Mouse (Mus musculus): ENCODE measurements around the gene Cdk18. TPM values are rescaled to one million over a fixed set of nuclear protein-coding genes. Genes with fewer than 3 reads are reported as not detected.

Cdk18 gene
- total and polyA plus RNA-seq, 3 experiments = 0.32 to 2.5 (median 1.1) TPM

GRCm38 (mm10) chr1:132098076-132098475 lies 41.4 kb downstream of the Cdk18 start:
- H3K4me2 ChIP-seq (ENCODE audit: insufficient read depth, low read depth, poor library complexity, severe bottlenecking) = no peak overlapping the region
- H3K9me3 ChIP-seq (replicated peaks; ENCODE audit: low read length) = peaks cover 8% of the 10 kb centered on the region
- dilution Hi-C loops (cut with MboI; ENCODE audit: extremely low pct_ligation_motif_present, extremely low pct_unique_long_range_greater_than_20kb, low sequenced_read_pairs) (no loop called here), in situ Hi-C loops (cut with MboI; ENCODE audit: low pct_ligation_motif_present, low pct_unique_long_range_greater_than_20kb, low sequenced_read_pairs) (no loop called here)
- DNase-seq (ENCODE audit: extremely low read depth) = no peak
- peaks cover 4% of the 10 kb centered on the region for H3K27me3 ChIP-seq (replicated peaks)
- no peaks in the 10 kb centered on the region for H3K79me2 ChIP-seq (replicated peaks; ENCODE audit: control insufficient read depth, extremely low read depth, insufficient read depth, poor library complexity, severe bottlenecking)
- H3K9ac ChIP-seq (ENCODE audit: insufficient read depth, low read depth) = no peak overlapping the region
- H3K4me1 ChIP-seq (ENCODE audit: control insufficient read depth in 1 of 2, insufficient read depth in 2 of 2) = peaks cover 28 to 67% of the 10 kb centered on the region in 2 experiments
- TF ChIP-seq JUN (IDR thresholded peaks at IDR 0.05; ENCODE audit: insufficient read depth, low read depth, low read length) (no peak), ZNF384 (IDR thresholded peaks at IDR 0.05; ENCODE audit: low read depth, low read length) (peak; percentile 94), CHD1 (IDR thresholded peaks at IDR 0.05; ENCODE audit: low read depth, low read length) (no peak), ZC3H11A (IDR thresholded peaks at IDR 0.05; ENCODE audit: low read depth, low read length) (no peak), POLR2A (IDR thresholded peaks at IDR 0.05; ENCODE audit: low read depth, low read length) (no peak), MAZ (IDR thresholded peaks at IDR 0.05; ENCODE audit: low read depth, low read length) (no peak), UBTF (IDR thresholded peaks at IDR 0.05; ENCODE audit: low read depth, low read length) (no peak)
- no peak overlapping the region for H3K4me3 ChIP-seq (replicated peaks in 1 of 3; ENCODE audit: low read depth in 2 of 3, low read length in 2 of 3, poor library complexity in 1 of 3)
- H3K36me3 ChIP-seq (replicated peaks in 1 of 2; ENCODE audit: control insufficient read depth in 1 of 2, insufficient read depth in 1 of 2, low read length in 1 of 2) = no peaks in the 10 kb centered on the region
- no peak overlapping the region for H3K27ac ChIP-seq (ENCODE audit: insufficient read depth, low read depth)

- Histone ChIP-seq H3K36me3 (replicated peaks in 1 of 2; ENCODE audit: control insufficient read depth in 1 of 2, insufficient read depth in 1 of 2, low read length in 1 of 2) (no peaks in the 10 kb centered on the region), H3K27ac (ENCODE audit: insufficient read depth, low read depth) (no peak overlapping the region), H3K9me3 (replicated peaks; ENCODE audit: low read length) (no peaks in the 10 kb centered on the region), H3K4me3 (replicated peaks in 1 of 3; ENCODE audit: low read depth in 2 of 3, low read length in 2 of 3, poor library complexity in 1 of 3) (no peak overlapping the region), H3K4me1 (ENCODE audit: control insufficient read depth in 1 of 2, insufficient read depth in 2 of 2) (peaks cover 21 to 48% of the 10 kb centered on the region in 2 experiments), H3K4me2 (ENCODE audit: insufficient read depth, low read depth, poor library complexity, severe bottlenecking) (no peak overlapping the region), H3K79me2 (replicated peaks; ENCODE audit: control insufficient read depth, extremely low read depth, insufficient read depth, poor library complexity, severe bottlenecking) (no peaks in the 10 kb centered on the region), H3K9ac (ENCODE audit: insufficient read depth, low read depth) (no peak overlapping the region), H3K27me3 (replicated peaks) (peaks cover 4% of the 10 kb centered on the region)
- no peak for DNase-seq (ENCODE audit: extremely low read depth)
- in situ Hi-C loops (cut with MboI; ENCODE audit: low pct_ligation_motif_present, low pct_unique_long_range_greater_than_20kb, low sequenced_read_pairs) = no loop called here
- dilution Hi-C loops (cut with MboI; ENCODE audit: extremely low pct_ligation_motif_present, extremely low pct_unique_long_range_greater_than_20kb, low sequenced_read_pairs) = no loop called here
- TF ChIP-seq NRF1 (IDR thresholded peaks at IDR 0.05; ENCODE audit: low read depth, low read length) (no peak), RCOR1 (conservative IDR thresholded peaks at IDR 0.05; ENCODE audit: low read depth, low read length) (no peak), JUN (IDR thresholded peaks at IDR 0.05; ENCODE audit: insufficient read depth, low read depth, low read length) (no peak), JUND (conservative IDR thresholded peaks at IDR 0.05; ENCODE audit: low read depth, low read length) (no peak)
Observed at GRCm38 (mm10) chr1:132095356-132096004, 44.0 kb downstream of the Cdk18 start.

- in situ Hi-C loops (cut with MboI; ENCODE audit: low pct_ligation_motif_present, low pct_unique_long_range_greater_than_20kb, low sequenced_read_pairs) = no loop called here
Observed at GRCm38 (mm10) chr1:132093269-132093668, 46.2 kb downstream of the Cdk18 start.

More at GRCm38 (mm10) chr1:132093269-132093668, 46.2 kb downstream of the Cdk18 start:
- TF ChIP-seq MAX (IDR thresholded peaks at IDR 0.05; ENCODE audit: low read length) (peak; percentile 55), MYC (IDR thresholded peaks at IDR 0.05; ENCODE audit: low read depth, low read length) (peak; percentile 60; the same call in 1 of the 2 replicates), JUN (IDR thresholded peaks at IDR 0.05; ENCODE audit: insufficient read depth, low read depth, low read length) (no peak), TCF12 (IDR thresholded peaks at IDR 0.05; ENCODE audit: low read depth, low read length) (peak; percentile 91), ZKSCAN1 (IDR thresholded peaks at IDR 0.05; ENCODE audit: borderline replicate concordance, low read depth, low read length) (no peak), MEF2A (IDR thresholded peaks at IDR 0.05; ENCODE audit: borderline replicate concordance, low read depth, low read length) (0 out of 2 replicates have a peak, but pooled peaks have one; percentile 38), POLR2AphosphoS2 (IDR thresholded peaks at IDR 0.05; ENCODE audit: low read depth, low read length) (no peak), BHLHE40 (IDR thresholded peaks at IDR 0.05; ENCODE audit: low read depth, low read length) (peak; percentile 49), IRF4 (IDR thresholded peaks at IDR 0.05; ENCODE audit: low read depth, low read length) (no peak), EP300 (IDR thresholded peaks at IDR 0.05; ENCODE audit: low read length) (peak; percentile 71)
- no peak overlapping the region for H3K27ac ChIP-seq (ENCODE audit: insufficient read depth, low read depth)
- peaks cover 8% of the 10 kb centered on the region for H3K27me3 ChIP-seq (replicated peaks)
- H3K9me3 ChIP-seq (replicated peaks; ENCODE audit: low read length) = no peaks in the 10 kb centered on the region
- H3K4me1 ChIP-seq (ENCODE audit: control insufficient read depth in 1 of 2, insufficient read depth in 2 of 2) = peaks cover 8 to 30% of the 10 kb centered on the region in 2 experiments
- no peak overlapping the region for H3K4me2 ChIP-seq (ENCODE audit: insufficient read depth, low read depth, poor library complexity, severe bottlenecking)
- no peak overlapping the region for H3K4me3 ChIP-seq (replicated peaks in 1 of 3; ENCODE audit: low read depth in 2 of 3, low read length in 2 of 3, poor library complexity in 1 of 3)
- no peak overlapping the region for H3K9ac ChIP-seq (ENCODE audit: insufficient read depth, low read depth)
- dilution Hi-C loops (cut with MboI; ENCODE audit: extremely low pct_ligation_motif_present, extremely low pct_unique_long_range_greater_than_20kb, low sequenced_read_pairs) = no loop called here
- H3K36me3 ChIP-seq (replicated peaks in 1 of 2; ENCODE audit: control insufficient read depth in 1 of 2, insufficient read depth in 1 of 2, low read length in 1 of 2) = no peaks in the 10 kb centered on the region
- no peaks in the 10 kb centered on the region for H3K79me2 ChIP-seq (replicated peaks; ENCODE audit: control insufficient read depth, extremely low read depth, insufficient read depth, poor library complexity, severe bottlenecking)
- peak; percentile 66 for DNase-seq (ENCODE audit: extremely low read depth)

All from CH12.LX (cell line).